In the genomic region with DNA sequence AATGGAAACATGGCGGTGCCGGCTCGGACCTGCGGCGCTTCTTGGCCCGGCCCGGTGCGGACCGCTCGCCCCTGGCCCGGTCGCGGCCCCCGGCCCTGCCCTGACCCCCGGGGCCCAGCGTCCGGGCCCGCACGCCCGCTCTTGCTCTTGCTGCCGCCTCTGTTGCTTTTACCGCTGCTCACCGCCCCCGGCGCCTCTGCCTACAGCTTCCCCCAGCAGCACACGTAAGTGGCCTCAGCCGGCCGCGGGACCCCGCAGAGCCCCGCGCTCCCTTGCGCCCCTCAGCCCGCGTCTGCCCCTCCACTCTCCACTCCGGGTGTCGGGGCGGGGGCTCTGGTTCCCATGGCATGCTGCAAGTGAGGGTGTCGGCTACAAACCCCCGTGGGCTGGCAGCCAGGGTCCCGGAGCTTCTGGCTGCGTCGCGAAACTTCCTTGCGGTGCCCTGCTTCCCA, we compare ENCODE assay signal across 8 mouse cellular contexts. TPM values are rescaled to one million over a fixed set of nuclear protein-coding genes. Genes with fewer than 3 reads are reported as not detected.
DNase-seq lines count a peak whose midpoint lies in the region; ATAC-seq and TF ChIP-seq lines count a peak whose summit lies in the region.

No protein-coding gene starts in this region.

- peak overlapping the region; percentile 18; the same call in 1 of the 2 replicates for H3K4me3 ChIP-seq in liver, adult 2 months (ENCODE audit: insufficient read depth, low read depth, low read length)
- peak overlapping the region; percentile 74 for H3K4me3 ChIP-seq in heart, embryonic 16.5 days (ENCODE audit: low read length)
- H3K4me3 ChIP-seq in liver, postnatal 0 days (ENCODE audit: low read depth, low read length): peak overlapping the region; percentile 50

- H3K36me3 ChIP-seq in liver, adult 2 months (ENCODE audit: control insufficient read depth, insufficient read depth, low read length): no peaks in the 10 kb centered on the region
- H3K36me3 ChIP-seq in heart, embryonic 16.5 days (ENCODE audit: control insufficient read depth, insufficient read depth): no peaks in the 10 kb centered on the region
- H3K36me3 ChIP-seq in liver, postnatal 0 days (replicated peaks; ENCODE audit: insufficient read depth, low read length): no peaks in the 10 kb centered on the region

- no peak for TF ChIP-seq CTCF in liver, adult 2 months (IDR thresholded peaks at IDR 0.05; ENCODE audit: low read depth, low read length)
- TF ChIP-seq CTCF in liver, postnatal 0 days (IDR thresholded peaks at IDR 0.05; ENCODE audit: low read depth): no peak

- TF ChIP-seq POLR2A in liver, adult 2 months (IDR thresholded peaks at IDR 0.05; ENCODE audit: extremely low read depth, insufficient read depth, low read length): no peak

- no peak overlapping the region for H3K27ac ChIP-seq in liver, adult 2 months (replicated peaks; ENCODE audit: insufficient read depth, low read depth, low read length)
- H3K27ac ChIP-seq in heart, embryonic 16.5 days (ENCODE audit: low read length): no peak overlapping the region
- no peak overlapping the region for H3K27ac ChIP-seq in liver, postnatal 0 days (ENCODE audit: low read depth)

- H3K4me2 ChIP-seq in heart, embryonic 16.5 days (ENCODE audit: low read depth, low read length): peak overlapping the region; percentile 99
- H3K4me2 ChIP-seq in liver, postnatal 0 days (ENCODE audit: low read depth, low read length): peak overlapping the region; percentile 75

- no peaks in the 10 kb centered on the region for H3K4me1 ChIP-seq in liver, adult 2 months (ENCODE audit: control insufficient read depth, insufficient read depth, low read length)
- H3K4me1 ChIP-seq in heart, embryonic 16.5 days (ENCODE audit: control insufficient read depth, insufficient read depth, low read length): peaks cover 6% of the 10 kb centered on the region; the same call in 1 of the 2 replicates
- H3K4me1 ChIP-seq in liver, postnatal 0 days (ENCODE audit: insufficient read depth): 0 out of 2 replicates have a peak, but pooled peaks cover 5% of the 10 kb centered on the region

- WGBS in liver, adult 2 months: 3% methylated on average over 44 of the region's 45 CpGs
- under 1% methylated on average over 42 of the region's 45 CpGs for WGBS in heart, embryonic 16.5 days
- WGBS in liver, postnatal 0 days (ENCODE audit: insufficient replicate concordance): 1% methylated on average over 28 of the region's 45 CpGs

- TF ChIP-seq EP300 in liver, postnatal 0 days (IDR thresholded peaks at IDR 0.05; ENCODE audit: low read depth): no peak

- H3K9me3 ChIP-seq in heart, embryonic 16.5 days (replicated peaks; ENCODE audit: control insufficient read depth, low read length): no peaks in the 10 kb centered on the region
- no peaks in the 10 kb centered on the region for H3K9me3 ChIP-seq in liver, postnatal 0 days (ENCODE audit: low read length)

- H3K9ac ChIP-seq in liver, adult 2 months (ENCODE audit: low read depth, low read length): no peak overlapping the region
- peak overlapping the region; percentile 76 for H3K9ac ChIP-seq in heart, embryonic 16.5 days (ENCODE audit: low read length)
- no peak overlapping the region for H3K9ac ChIP-seq in liver, postnatal 0 days (replicated peaks)

- peaks cover 12% of the 10 kb centered on the region; the same call in 1 of the 2 replicates for H3K27me3 ChIP-seq in liver, adult 2 months (ENCODE audit: control insufficient read depth, insufficient read depth, low read length)
- H3K27me3 ChIP-seq in heart, embryonic 16.5 days (ENCODE audit: control insufficient read depth, insufficient read depth, low read length): peaks cover 64% of the 10 kb centered on the region
- H3K27me3 ChIP-seq in liver, postnatal 0 days (ENCODE audit: insufficient read depth, low read length): peaks cover 67% of the 10 kb centered on the region

- ATAC-seq in heart, embryonic 16.5 days (replicated peaks; ENCODE audit: extremely low read depth, insufficient read depth, low FRiP score): 0 out of 2 replicates have a peak, but pooled peaks have one; percentile 7
- no peak for ATAC-seq in liver, postnatal 0 days

- DNase-seq in liver, adult 2 months (ENCODE audit: extremely low read depth, low read depth, low spot score): no peak
- no peak for DNase-seq in liver
- peak; percentile 29 for DNase-seq in embryo, embryonic 10 days (ENCODE audit: low spot score)
- no peak for DNase-seq in liver, postnatal 0 days
- no peak for DNase-seq in spleen, postnatal 36 days (ENCODE audit: low spot score in 2 of 2)
- DNase-seq in urinary bladder, postnatal 14 days (ENCODE audit: low spot score): no peak
- DNase-seq in urinary bladder, postnatal 4 days (ENCODE audit: low spot score in 2 of 2): no peak

- H3K79me2 ChIP-seq in liver, adult 2 months (ENCODE audit: control insufficient read depth, insufficient read depth, low read length): no peaks in the 10 kb centered on the region

RNA-seq across cellular contexts. Expression of gene Cacna2d2, which starts 0.7 kb away (rescaled TPM):
- not detected in 2 replicates for total RNA-seq in liver, adult 2 months (2014; rRNA removed)
- polyA plus RNA-seq in liver, adult 2 months (2012; rRNA removed): not detected in 2 replicates
- 2.2 and 2.6 TPM in 2 replicates for polyA plus RNA-seq in heart, embryonic 16.5 days (2015; fragmentation: Nextera tagmentation; extraction: Ambion mirVana)
- not detected in 2 replicates for polyA plus RNA-seq in liver, postnatal 0 days (2015; fragmentation: Nextera tagmentation; extraction: Ambion mirVana)

RNA-seq across cellular contexts. Expression of gene 6430571L13Rik, which starts 59.7 kb away (rescaled TPM):
- 0.46 and 0.67 TPM in 2 replicates for total RNA-seq in liver, adult 2 months (2014; rRNA removed)
- 1.2 and 1.6 TPM in 2 replicates for polyA plus RNA-seq in liver, adult 2 months (2012; rRNA removed)
- polyA plus RNA-seq in heart, embryonic 16.5 days (2015; fragmentation: Nextera tagmentation; extraction: Ambion mirVana): 1.2 and 1.5 TPM in 2 replicates
- 0.14 and 0.22 TPM in 2 replicates for polyA plus RNA-seq in liver, postnatal 0 days (2015; fragmentation: Nextera tagmentation; extraction: Ambion mirVana)

Comparison
In these comparisons a context has a peak if more than half of its experiments do, and no peak if none do; other contexts are left out.
1. H3K4me3 ChIP-seq: peak in every context shown above with its lines; median percentile 74 in heart, embryonic 16.5 days; 50 in liver, postnatal 0 days; 18 in liver, adult 2 months.